Mouse (Mus musculus) forebrain, embryonic 13.5 days (tissue): Measurements from ENCODE around the gene Dpp6. TPM values are rescaled to one million over a fixed set of nuclear protein-coding genes. Genes with fewer than 3 reads are reported as not detected.

Experiments
- ATAC-seq: fragments of 200-750 bp; cut with Nextera tagmentation; 2 replicates; pipeline ENCODE4 v1.8.0; 2017
- H3K27ac ChIP-seq: fragments of 300-500 bp; sonication (generic); 2 replicates; pipeline ENCODE4 v1.5.1; 2015; ENCODE audit warnings: inconsistent platforms, mild to moderate bottlenecking, moderate library complexity
- H3K27me3 ChIP-seq: fragments of 300-500 bp; sonication (generic); 2 replicates; pipeline ENCODE4 v1.6.1; 2015; ENCODE audit warnings: mild to moderate bottlenecking, inconsistent platforms
- H3K36me3 ChIP-seq: fragments of 300-500 bp; sonication (generic); 2 replicates; pipeline ENCODE4 v1.6.1; 2015; ENCODE audit warnings: mild to moderate bottlenecking, inconsistent platforms; ENCODE audit not compliant: poor library complexity, severe bottlenecking
- H3K4me1 ChIP-seq: fragments of 300-500 bp; sonication (generic); 2 replicates; pipeline ENCODE4 v1.6.1; 2015; ENCODE audit warnings: inconsistent platforms
- H3K4me2 ChIP-seq: fragments of 300-500 bp; sonication (generic); 2 replicates; pipeline ENCODE4 v1.6.1; 2015; ENCODE audit warnings: inconsistent platforms, mild to moderate bottlenecking, moderate library complexity
- H3K4me3 ChIP-seq: fragments of 300-500 bp; sonication (generic); 2 replicates; pipeline ENCODE4 v1.5.1; 2015; ENCODE audit warnings: mild to moderate bottlenecking, inconsistent platforms
- H3K9ac ChIP-seq: fragments of 300-500 bp; sonication (generic); 2 replicates; pipeline ENCODE4 v1.6.1; 2015; ENCODE audit warnings: mild to moderate bottlenecking, inconsistent platforms
- H3K9me3 ChIP-seq: fragments of 300-500 bp; sonication (generic); replicated peaks from 2 replicates; pipeline ENCODE4 v1.6.1; 2016; ENCODE audit warnings: inconsistent platforms
- WGBS: fragments of 180-500 bp; shearing (Covaris S2); methylation state at CpG from one replicate; pipeline ENCODE4 v1.1.7; 2015; 5-methylcytosine and 5-hydroxymethylcytosine counted together
- polyA plus RNA-seq: library from polyadenylated mRNA; unstranded; fragments of >200 nt; fragmentation: Nextera tagmentation; extraction: Ambion mirVana; gene quantifications from 2 replicates; pipeline ENCODE4 v1.2.1, GENCODE M21; 2015

Dpp6 gene
- polyA plus RNA-seq, 1 experiment from 2014 or later: 16.5 TPM

DNA sequence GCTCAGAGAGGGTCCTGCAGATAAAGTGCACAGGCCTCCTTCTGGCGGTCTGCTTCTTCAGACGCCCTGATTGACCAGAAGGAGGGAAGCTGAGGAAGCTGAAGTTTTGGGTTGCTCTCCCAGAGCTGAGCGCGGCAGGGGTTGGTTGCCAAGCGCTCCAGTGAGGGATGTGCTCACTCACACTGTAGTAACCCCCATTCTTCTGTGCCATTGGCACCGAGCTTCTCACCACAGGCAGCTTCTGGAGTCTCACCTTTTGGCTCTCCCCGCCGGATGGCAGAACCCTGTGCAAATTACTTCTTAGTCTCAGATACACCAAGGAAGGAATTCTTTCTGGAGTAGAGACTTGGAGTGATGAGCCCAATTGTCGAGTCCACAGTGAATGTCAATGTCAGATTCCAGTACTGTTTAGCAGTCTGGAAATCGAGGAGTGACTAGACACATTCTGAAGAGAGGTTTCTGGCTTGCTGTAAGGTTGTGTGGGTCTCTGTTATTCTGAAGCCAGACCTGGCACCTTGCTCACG is 344.2 kb downstream of the Dpp6 start:
- Histone ChIP-seq H3K27ac (no peak overlapping the region), H3K36me3 (no peaks in the 10 kb centered on the region), H3K9me3 (no peaks in the 10 kb centered on the region), H3K27me3 (no peaks in the 10 kb centered on the region), H3K4me3 (no peak overlapping the region), H3K4me2 (no peak overlapping the region), H3K9ac (no peak overlapping the region), H3K4me1 (no peaks in the 10 kb centered on the region)
- ATAC-seq: no peak
- WGBS: 74% methylated on average over 11 of the region's 11 CpGs

DNA sequence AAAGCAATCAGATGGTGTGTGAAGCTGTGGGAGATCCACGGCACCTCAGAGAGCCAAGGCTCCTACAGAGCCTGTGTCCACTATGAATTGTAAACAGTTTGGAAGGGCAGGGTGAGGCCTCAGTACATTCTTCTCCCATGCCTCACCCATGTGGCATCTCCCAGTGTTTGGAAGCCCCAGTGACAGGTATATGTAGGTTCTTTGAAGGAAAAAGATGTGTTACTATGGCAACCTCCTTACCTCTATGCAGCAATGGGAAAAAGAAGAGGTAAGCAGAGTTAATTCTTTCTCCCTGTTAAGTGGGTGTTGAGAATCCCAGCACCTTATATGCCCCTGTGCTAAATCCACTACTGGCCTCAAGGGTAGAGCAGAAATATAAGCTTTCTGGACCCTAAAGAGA is 351.5 kb downstream of the Dpp6 start:
- 91% methylated on average over 1 of the region's 1 CpGs for WGBS
- H3K4me3 ChIP-seq: no peak overlapping the region
- H3K9me3 ChIP-seq: no peaks in the 10 kb centered on the region
- no peaks in the 10 kb centered on the region for H3K27me3 ChIP-seq
- no peak overlapping the region for H3K4me2 ChIP-seq
- no peak for ATAC-seq
- no peaks in the 10 kb centered on the region for H3K4me1 ChIP-seq
- H3K27ac ChIP-seq: no peak overlapping the region
- H3K36me3 ChIP-seq: no peaks in the 10 kb centered on the region
- no peak overlapping the region for H3K9ac ChIP-seq

DNA sequence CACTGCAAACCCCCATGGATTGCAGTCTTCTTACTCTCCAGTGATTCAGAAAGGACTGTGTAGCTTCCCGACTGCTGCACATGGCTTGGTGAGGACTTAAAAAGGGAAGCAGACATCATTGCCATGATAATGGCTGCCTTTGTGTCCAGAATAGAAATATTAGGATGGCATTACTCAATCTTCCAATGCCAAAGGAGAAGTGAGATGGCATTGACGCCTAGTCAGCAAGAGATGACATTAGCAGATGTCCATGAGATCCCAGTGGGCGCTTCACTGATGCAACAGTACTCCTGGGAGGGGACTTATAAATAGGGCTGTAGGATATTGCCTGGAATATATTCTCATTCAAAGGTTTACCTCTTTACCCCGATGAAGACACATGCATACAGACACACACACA is 368.0 kb downstream of the Dpp6 start:
- Histone ChIP-seq H3K4me1 (no peaks in the 10 kb centered on the region), H3K27me3 (no peaks in the 10 kb centered on the region), H3K9ac (no peak overlapping the region), H3K36me3 (no peaks in the 10 kb centered on the region), H3K4me2 (no peak overlapping the region), H3K4me3 (no peak overlapping the region), H3K27ac (no peak overlapping the region), H3K9me3 (no peaks in the 10 kb centered on the region)
- 88% methylated on average over 4 of the region's 4 CpGs for WGBS
- ATAC-seq: no peak

DNA sequence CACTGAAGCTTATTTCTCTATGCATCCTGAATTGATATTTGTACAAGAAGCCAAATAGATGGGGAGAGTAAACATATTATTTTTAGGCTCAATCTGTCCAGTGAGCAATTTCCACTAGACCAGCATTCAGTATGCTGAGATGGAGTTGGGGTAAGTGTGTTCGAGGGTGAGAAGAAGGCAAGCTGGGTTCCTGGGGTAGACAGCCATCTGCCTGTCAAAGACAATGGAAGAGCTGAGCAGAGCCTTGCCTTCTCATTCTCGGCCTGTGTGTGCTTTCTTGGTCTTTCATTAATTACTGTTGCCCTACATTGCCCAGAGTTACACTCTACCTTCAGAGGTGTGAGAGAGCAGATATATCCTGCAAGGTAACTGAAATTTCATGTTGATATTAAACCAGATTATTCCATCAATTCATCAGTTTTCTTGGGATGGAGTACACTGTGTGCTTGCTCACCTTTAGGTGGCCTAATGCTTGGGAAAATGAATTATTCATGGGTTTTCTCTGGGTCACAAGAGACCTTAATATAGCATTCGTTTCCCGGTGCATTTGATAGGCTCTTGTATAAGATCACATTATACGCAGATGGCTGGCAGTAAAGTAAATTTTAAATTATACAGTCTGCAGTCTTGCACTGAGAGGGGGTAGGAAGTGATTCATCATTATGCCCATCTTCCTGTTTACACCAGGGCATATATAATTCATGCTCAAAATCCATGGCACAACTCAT is 374.4 kb downstream of the Dpp6 start:
- Histone ChIP-seq H3K9me3 (no peaks in the 10 kb centered on the region), H3K36me3 (no peaks in the 10 kb centered on the region), H3K27ac (no peak overlapping the region), H3K4me2 (no peak overlapping the region), H3K4me3 (no peak overlapping the region), H3K4me1 (peaks cover 5% of the 10 kb centered on the region; the same call in 1 of the 2 replicates), H3K9ac (no peak overlapping the region), H3K27me3 (no peaks in the 10 kb centered on the region)
- 65% methylated on average over 5 of the region's 5 CpGs for WGBS
- ATAC-seq: no peak

DNA sequence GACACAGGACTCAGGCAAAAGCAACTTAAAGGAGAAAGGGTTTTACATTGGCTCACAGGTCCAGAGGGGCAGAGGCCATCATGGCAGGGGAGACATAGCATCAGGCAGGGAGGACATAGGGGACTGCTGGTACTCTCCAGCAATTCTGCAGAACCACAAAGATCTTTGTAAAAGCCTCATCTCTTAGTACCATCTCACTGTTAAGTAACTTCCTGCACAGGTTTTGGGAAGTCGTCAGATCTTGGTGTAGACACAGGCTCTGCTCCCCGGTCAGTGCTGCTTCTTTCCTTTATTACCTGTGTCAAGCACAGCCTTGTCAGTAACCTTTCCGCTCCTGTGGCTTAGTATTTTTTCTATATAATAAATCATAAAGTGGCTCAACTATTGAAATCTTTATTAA is 377.2 kb downstream of the Dpp6 start:
- 88% methylated on average over 3 of the region's 3 CpGs for WGBS
- peaks cover 5% of the 10 kb centered on the region; the same call in 1 of the 2 replicates for H3K4me1 ChIP-seq
- H3K36me3 ChIP-seq: no peaks in the 10 kb centered on the region
- H3K9me3 ChIP-seq: no peaks in the 10 kb centered on the region
- H3K9ac ChIP-seq: no peak overlapping the region
- no peak overlapping the region for H3K4me2 ChIP-seq
- no peak for ATAC-seq
- no peak overlapping the region for H3K4me3 ChIP-seq
- no peak overlapping the region for H3K27ac ChIP-seq
- no peaks in the 10 kb centered on the region for H3K27me3 ChIP-seq

DNA sequence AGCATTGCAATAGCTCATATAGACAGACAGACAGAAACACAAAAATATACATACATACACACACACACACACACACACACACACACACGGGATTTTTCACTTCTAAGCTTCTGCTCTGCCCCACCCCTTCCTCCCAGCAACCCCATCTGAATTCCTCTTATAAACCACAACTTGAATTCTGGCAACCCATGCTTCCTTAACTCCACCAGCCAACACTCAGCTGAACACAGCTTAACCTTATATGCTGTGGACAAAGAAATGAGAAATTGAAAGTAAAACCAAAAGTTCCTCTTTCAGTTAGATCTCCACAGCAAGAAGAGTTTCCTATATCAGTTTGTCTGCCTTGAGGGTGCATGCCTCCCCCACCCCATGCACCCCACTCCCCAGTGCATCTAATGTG is 378.0 kb downstream of the Dpp6 start:
- WGBS: 59% methylated on average over 1 of the region's 1 CpGs
- H3K36me3 ChIP-seq: no peaks in the 10 kb centered on the region
- no peak overlapping the region for H3K4me3 ChIP-seq
- no peaks in the 10 kb centered on the region for H3K9me3 ChIP-seq
- peaks cover 5% of the 10 kb centered on the region; the same call in 1 of the 2 replicates for H3K4me1 ChIP-seq
- H3K9ac ChIP-seq: no peak overlapping the region
- ATAC-seq: no peak
- no peak overlapping the region for H3K4me2 ChIP-seq
- no peak overlapping the region for H3K27ac ChIP-seq
- no peaks in the 10 kb centered on the region for H3K27me3 ChIP-seq

DNA sequence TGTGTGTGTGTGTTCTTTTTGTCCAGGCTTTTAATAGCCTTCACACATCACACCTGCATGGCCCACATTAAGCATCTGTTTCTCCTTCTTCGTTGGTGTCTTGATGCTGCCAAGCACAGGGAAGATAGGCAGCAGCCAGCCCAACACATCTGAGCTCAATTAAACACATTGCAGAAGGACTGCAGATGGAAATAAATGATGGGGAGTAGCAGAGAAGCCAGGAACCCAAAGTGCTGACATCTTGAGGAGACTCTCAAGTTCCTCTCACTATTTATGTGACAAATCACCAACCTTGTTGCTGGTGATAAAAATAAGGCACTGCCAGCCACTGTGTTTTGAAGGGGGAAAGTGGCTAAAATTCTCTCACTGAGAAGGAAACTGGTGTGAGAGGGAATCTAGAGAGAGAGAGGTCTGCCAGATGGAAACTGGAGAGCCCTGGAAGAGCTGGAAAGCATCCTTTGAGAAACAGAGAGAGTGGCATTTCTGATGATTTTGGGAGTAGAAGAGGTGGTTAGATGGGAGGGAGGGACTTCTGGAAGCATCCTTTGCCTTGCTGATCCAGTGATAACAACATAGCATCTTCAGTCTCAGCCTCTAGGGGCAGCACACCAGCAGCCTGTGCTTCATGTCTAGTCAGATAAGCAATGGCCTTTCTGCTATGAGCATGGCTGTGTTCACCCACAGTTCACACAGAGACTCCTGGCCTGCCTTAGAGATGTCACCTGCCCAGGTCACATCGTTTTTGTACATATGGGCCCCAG is 383.8 kb downstream of the Dpp6 start:
- Histone ChIP-seq H3K4me3 (no peak overlapping the region), H3K4me1 (no peaks in the 10 kb centered on the region), H3K9me3 (no peaks in the 10 kb centered on the region), H3K4me2 (no peak overlapping the region), H3K27me3 (no peaks in the 10 kb centered on the region), H3K9ac (no peak overlapping the region), H3K36me3 (no peaks in the 10 kb centered on the region), H3K27ac (no peak overlapping the region)
- 53% methylated on average over 2 of the region's 2 CpGs for WGBS
- no peak for ATAC-seq

DNA sequence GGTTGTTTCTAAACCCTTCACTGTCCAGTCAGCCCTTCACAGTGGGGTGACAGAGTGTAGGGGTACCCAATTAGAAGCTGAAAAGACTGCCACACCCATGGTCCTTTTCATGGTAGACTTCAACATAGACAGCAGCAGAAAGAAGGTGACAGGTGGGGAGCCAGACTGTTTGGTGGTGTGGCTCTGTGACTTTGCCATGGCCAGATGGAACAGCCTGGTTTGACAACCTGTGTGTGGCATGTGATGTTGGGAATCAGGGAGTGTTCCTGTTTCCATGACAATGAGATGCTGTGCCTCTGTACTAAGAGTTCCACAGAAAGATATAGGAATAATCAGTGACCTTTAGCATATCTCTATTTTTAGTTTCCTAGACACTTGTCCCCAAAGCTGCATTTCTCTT is 386.1 kb downstream of the Dpp6 start:
- Histone ChIP-seq H3K36me3 (no peaks in the 10 kb centered on the region), H3K27me3 (no peaks in the 10 kb centered on the region), H3K9ac (no peak overlapping the region), H3K4me2 (no peak overlapping the region), H3K9me3 (no peaks in the 10 kb centered on the region), H3K27ac (no peak overlapping the region), H3K4me1 (no peaks in the 10 kb centered on the region), H3K4me3 (no peak overlapping the region)
- ATAC-seq: no peak

DNA sequence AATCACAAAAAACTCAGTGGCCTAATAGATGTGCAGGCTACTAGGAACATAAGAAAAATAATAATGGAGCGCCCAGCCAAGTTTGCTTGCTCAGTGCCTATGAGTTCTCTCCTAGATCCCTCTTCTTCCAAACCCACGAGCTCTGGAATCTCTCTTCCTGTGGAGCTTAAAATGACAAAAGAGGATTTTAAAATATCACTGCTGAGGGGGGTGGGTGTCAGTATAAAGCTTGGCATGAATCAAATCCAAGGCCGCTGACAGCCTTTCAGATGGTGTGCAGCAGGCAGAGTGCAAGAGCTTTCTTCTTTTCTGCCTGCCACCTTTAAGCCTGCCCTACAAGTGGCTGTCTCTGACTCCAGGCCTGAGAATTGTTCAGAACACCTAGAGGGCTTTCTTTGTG is 387.7 kb downstream of the Dpp6 start:
- Histone ChIP-seq H3K4me3 (no peak overlapping the region), H3K27me3 (no peaks in the 10 kb centered on the region), H3K4me1 (no peaks in the 10 kb centered on the region), H3K9me3 (no peaks in the 10 kb centered on the region), H3K9ac (no peak overlapping the region), H3K27ac (no peak overlapping the region), H3K36me3 (no peaks in the 10 kb centered on the region), H3K4me2 (no peak overlapping the region)
- WGBS: 71% methylated on average over 3 of the region's 3 CpGs
- no peak for ATAC-seq

DNA sequence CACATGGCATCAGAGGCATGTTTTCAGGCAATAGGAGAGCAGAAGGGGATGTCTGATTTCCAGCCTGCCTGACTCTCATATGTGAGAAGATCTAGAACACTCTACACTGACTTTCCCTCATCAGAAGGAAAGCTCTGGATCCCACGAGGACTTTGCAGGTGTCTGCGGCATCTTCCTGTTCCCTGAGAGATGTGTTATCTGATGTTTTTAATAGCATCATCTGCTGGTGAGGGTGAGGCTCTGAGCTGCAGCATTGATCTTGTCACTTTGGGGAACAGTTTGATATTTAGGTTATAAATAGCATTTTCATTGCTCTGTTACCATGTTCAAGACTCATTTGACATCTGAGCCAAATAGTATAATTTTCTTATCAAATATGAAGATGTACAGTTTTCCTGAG is 388.8 kb downstream of the Dpp6 start:
- ATAC-seq: no peak
- H3K27ac ChIP-seq: no peak overlapping the region
- no peaks in the 10 kb centered on the region for H3K27me3 ChIP-seq
- no peak overlapping the region for H3K4me3 ChIP-seq
- no peaks in the 10 kb centered on the region for H3K4me1 ChIP-seq
- H3K4me2 ChIP-seq: no peak overlapping the region
- WGBS: 85% methylated on average over 2 of the region's 2 CpGs
- no peaks in the 10 kb centered on the region for H3K36me3 ChIP-seq
- H3K9ac ChIP-seq: no peak overlapping the region
- no peaks in the 10 kb centered on the region for H3K9me3 ChIP-seq

DNA sequence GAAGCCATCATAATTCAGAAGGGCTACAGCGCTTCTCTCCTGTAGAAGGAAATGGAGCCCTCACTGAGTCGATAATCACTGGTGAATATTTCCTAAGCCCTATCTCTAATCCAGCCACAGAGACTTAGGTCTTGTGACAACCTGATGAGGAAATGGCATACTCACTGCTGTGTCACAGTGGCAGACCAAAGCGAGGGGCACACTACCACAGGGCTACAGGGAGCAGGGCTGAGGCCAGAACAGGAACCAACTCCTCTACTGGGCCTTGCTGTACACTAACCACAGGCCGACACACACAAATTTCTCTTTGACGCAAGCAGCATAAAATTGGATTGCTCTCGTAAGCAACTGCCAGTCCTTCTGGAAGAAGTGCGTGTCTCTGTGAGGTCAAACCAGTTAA is 389.2 kb downstream of the Dpp6 start:
- H3K36me3 ChIP-seq: no peaks in the 10 kb centered on the region
- no peak overlapping the region for H3K27ac ChIP-seq
- H3K4me2 ChIP-seq: no peak overlapping the region
- no peak overlapping the region for H3K9ac ChIP-seq
- H3K4me3 ChIP-seq: no peak overlapping the region
- H3K27me3 ChIP-seq: no peaks in the 10 kb centered on the region
- ATAC-seq: no peak
- H3K4me1 ChIP-seq: no peaks in the 10 kb centered on the region
- 93% methylated on average over 7 of the region's 7 CpGs for WGBS
- no peaks in the 10 kb centered on the region for H3K9me3 ChIP-seq

DNA sequence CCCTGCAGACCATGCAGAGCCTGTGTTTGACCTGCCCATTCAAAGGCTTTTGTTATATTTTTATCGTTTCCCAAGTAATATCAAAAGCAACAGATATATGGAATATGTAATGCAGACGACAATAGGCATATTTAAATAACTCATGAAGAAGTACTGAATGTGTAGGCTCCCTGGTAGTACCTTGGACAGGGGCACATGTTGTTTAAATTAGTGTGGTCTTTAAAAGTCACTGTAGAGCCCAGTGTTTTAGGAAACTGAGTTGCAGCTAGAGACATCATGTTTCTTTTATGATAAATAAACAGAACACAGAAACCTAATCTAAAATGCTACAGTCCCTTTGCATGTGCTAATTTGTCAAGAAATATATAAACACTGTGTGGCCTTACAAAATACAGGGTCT is 403.1 kb downstream of the Dpp6 start:
- ATAC-seq: no peak
- no peak overlapping the region for H3K4me2 ChIP-seq
- 85% methylated on average over 2 of the region's 2 CpGs for WGBS

More for the DNA sequence above, 403.1 kb downstream of the Dpp6 start:
- no peaks in the 10 kb centered on the region for H3K36me3 ChIP-seq
- H3K27ac ChIP-seq: no peak overlapping the region
- H3K4me1 ChIP-seq: no peaks in the 10 kb centered on the region
- H3K4me3 ChIP-seq: no peak overlapping the region
- H3K9ac ChIP-seq: no peak overlapping the region
- H3K9me3 ChIP-seq: no peaks in the 10 kb centered on the region
- no peaks in the 10 kb centered on the region for H3K27me3 ChIP-seq
